Mouse (Mus musculus) MEL (cell line): ENCODE data around the gene Iqsec1. TPM values are rescaled to one million over a fixed set of nuclear protein-coding genes. Genes with fewer than 3 reads are reported as not detected.

Experiments
- DNase-seq: peaks from one replicate; pipeline ENCODE4 v3.0.0; 2011; ENCODE audit warnings: low read depth, low spot score
- H3K27ac ChIP-seq: 2 replicates; pipeline ENCODE4 v1.5.1; 2012; ENCODE audit warnings: low read depth, mild to moderate bottlenecking, control low read depth, low read length, moderate library complexity; ENCODE audit not compliant: control insufficient read depth
- H3K27me3 ChIP-seq, 2 experiments: fragments of 150-350 bp in 1 of 2; sonication (generic) in 1 of 2; 2 replicates each; pipeline ENCODE4 v1.6.1; 2012; ENCODE audit warnings: low read length in 2 of 2, mild to moderate bottlenecking in 2 of 2, improper control_type of control experiment in 1 of 2, moderate library complexity in 1 of 2; ENCODE audit not compliant: insufficient read depth in 2 of 2, control insufficient read depth in 1 of 2
- H3K36me3 ChIP-seq, 2 experiments: 2 replicates each; pipeline ENCODE4 v1.6.1; 2012 to 2014; ENCODE audit warnings: low read length in 2 of 2, improper control_type of control experiment in 1 of 2, inconsistent platforms in 1 of 2, mild to moderate bottlenecking in 1 of 2; ENCODE audit not compliant: insufficient read depth in 2 of 2, control insufficient read depth in 1 of 2
- H3K4me1 ChIP-seq, 2 experiments: fragments of 150-350 bp in 1 of 2; sonication (generic) in 1 of 2; 2 replicates each; pipeline ENCODE4 v1.6.1; 2012; ENCODE audit warnings: low read length in 2 of 2, improper control_type of control experiment in 1 of 2, mild to moderate bottlenecking in 1 of 2; ENCODE audit not compliant: insufficient read depth in 2 of 2, control insufficient read depth in 1 of 2
- H3K4me3 ChIP-seq, 2 experiments: fragments of 150-350 bp in 1 of 2; sonication (generic) in 1 of 2; 2 replicates each; pipeline ENCODE4 v1.5.1; 2012; ENCODE audit warnings: low read depth in 2 of 2, low read length in 2 of 2, mild to moderate bottlenecking in 2 of 2, moderate library complexity in 2 of 2, control low read depth in 1 of 2, improper control_type of control experiment in 1 of 2; ENCODE audit not compliant: control insufficient read depth in 1 of 2, insufficient read depth in 1 of 2
- H3K79me2 ChIP-seq: 2 replicates; pipeline ENCODE4 v1.6.1; 2012; ENCODE audit warnings: mild to moderate bottlenecking, low read length, moderate library complexity; ENCODE audit not compliant: control insufficient read depth, poor library complexity, insufficient read depth
- H3K9ac ChIP-seq: 2 replicates; pipeline ENCODE4 v1.6.1; 2012; ENCODE audit warnings: low read depth, mild to moderate bottlenecking, control low read depth, low read length, moderate library complexity; ENCODE audit not compliant: control insufficient read depth, poor library complexity, severe bottlenecking
- H3K9me3 ChIP-seq: fragments of 150-350 bp; sonication (generic); replicated peaks from 2 replicates; pipeline ENCODE4 v1.6.1; 2012; ENCODE audit warnings: mild to moderate bottlenecking, low read length, improper control_type of control experiment, moderate library complexity; ENCODE audit not compliant: insufficient read depth
- BHLHE40 ChIP-seq: IDR thresholded peaks from 2 replicates; pipeline ENCODE4 v1.6.1; 2012; ENCODE audit warnings: low read depth, mild to moderate bottlenecking, inconsistent platforms, low read length, improper control_type of control experiment, borderline replicate concordance
- CHD2 ChIP-seq: IDR thresholded peaks from 2 replicates; pipeline ENCODE4 v1.6.1; 2011; ENCODE audit warnings: low read length, improper control_type of control experiment
- CTCF ChIP-seq, 3 experiments: IDR thresholded peaks in 2 of 3; conservative IDR thresholded peaks in 1 of 3; 2 replicates each; pipeline ENCODE4 v1.5.1; 2011 to 2012; ENCODE audit warnings: low read length in 3 of 3, low read depth in 2 of 3, mild to moderate bottlenecking in 2 of 3, improper control_type of control experiment in 1 of 3, inconsistent platforms in 1 of 3, mixed read lengths in 1 of 3, moderate library complexity in 1 of 3; ENCODE audit not compliant: control insufficient read depth in 1 of 3, insufficient read depth in 1 of 3, poor library complexity in 1 of 3, severe bottlenecking in 1 of 3
- E2F4 ChIP-seq: IDR thresholded peaks from 2 replicates; pipeline ENCODE4 v1.6.1; 2011; ENCODE audit warnings: low read depth, low read length, improper control_type of control experiment, borderline replicate concordance
- HCFC1 ChIP-seq: IDR thresholded peaks from 2 replicates; pipeline ENCODE4 v1.6.1; 2012; ENCODE audit warnings: low read depth, mild to moderate bottlenecking, inconsistent platforms, low read length, improper control_type of control experiment, moderate library complexity
- JUND ChIP-seq: IDR thresholded peaks from 2 replicates; pipeline ENCODE4 v1.6.1; 2011; ENCODE audit warnings: low read depth, mild to moderate bottlenecking, improper control_type of control experiment, low read length
- MEF2A ChIP-seq: IDR thresholded peaks from 2 replicates; pipeline ENCODE4 v1.6.1; 2014; ENCODE audit warnings: low read depth, mild to moderate bottlenecking, inconsistent platforms, low read length, improper control_type of control experiment; ENCODE audit not compliant: poor library complexity, insufficient replicate concordance, severe bottlenecking; ENCODE audit errors: extremely low read depth
- MYB ChIP-seq: IDR thresholded peaks from 2 replicates; pipeline ENCODE4 v1.6.1; 2011; ENCODE audit warnings: mild to moderate bottlenecking, low read depth, low read length, improper control_type of control experiment
- MYC ChIP-seq: IDR thresholded peaks from 2 replicates; pipeline ENCODE4 v1.6.1; 2011; ENCODE audit warnings: low read depth, mild to moderate bottlenecking, low read length, improper control_type of control experiment, moderate library complexity
- NELFE ChIP-seq: IDR thresholded peaks from 2 replicates; pipeline ENCODE4 v1.6.1; 2011; ENCODE audit warnings: low read depth, low read length, improper control_type of control experiment
- SIN3A ChIP-seq: IDR thresholded peaks from 2 replicates; pipeline ENCODE4 v1.6.1; 2012; ENCODE audit warnings: low read length, improper control_type of control experiment, inconsistent platforms
- SMC3 ChIP-seq: IDR thresholded peaks from 2 replicates; pipeline ENCODE4 v1.6.1; 2011; ENCODE audit warnings: low read depth, low read length, improper control_type of control experiment
- ZMIZ1 ChIP-seq: IDR thresholded peaks from 2 replicates; pipeline ENCODE4 v1.6.1; 2012; ENCODE audit warnings: low read depth, mild to moderate bottlenecking, inconsistent platforms, low read length, improper control_type of control experiment, moderate library complexity
- polyA plus RNA-seq, 2 experiments: library from polyadenylated mRNA; stranded (reverse) in 1 of 2; unstranded in 1 of 2; fragments of >175 nt in 1 of 2; fragments of >200 nt in 1 of 2; gene quantifications; 2 replicates each; pipeline versions ENCODE4 v1.2.1 to v1.2.4; 2012; ENCODE audit warnings: low replicate concordance in 2 of 2, low read depth in 1 of 2; ENCODE audit not compliant: insufficient read length in 2 of 2, insufficient read depth in 1 of 2, missing spikeins in 1 of 2
- total RNA-seq: library from RNA; depleted of rRNA; stranded (reverse); fragments of 300-350 nt; gene quantifications from 2 replicates; pipeline ENCODE4 v1.2.3, GENCODE M21; 2012

Iqsec1 gene
- total and polyA plus RNA-seq, 3 experiments = 14.8 to 73.4 (median 30.8) TPM

DNA sequence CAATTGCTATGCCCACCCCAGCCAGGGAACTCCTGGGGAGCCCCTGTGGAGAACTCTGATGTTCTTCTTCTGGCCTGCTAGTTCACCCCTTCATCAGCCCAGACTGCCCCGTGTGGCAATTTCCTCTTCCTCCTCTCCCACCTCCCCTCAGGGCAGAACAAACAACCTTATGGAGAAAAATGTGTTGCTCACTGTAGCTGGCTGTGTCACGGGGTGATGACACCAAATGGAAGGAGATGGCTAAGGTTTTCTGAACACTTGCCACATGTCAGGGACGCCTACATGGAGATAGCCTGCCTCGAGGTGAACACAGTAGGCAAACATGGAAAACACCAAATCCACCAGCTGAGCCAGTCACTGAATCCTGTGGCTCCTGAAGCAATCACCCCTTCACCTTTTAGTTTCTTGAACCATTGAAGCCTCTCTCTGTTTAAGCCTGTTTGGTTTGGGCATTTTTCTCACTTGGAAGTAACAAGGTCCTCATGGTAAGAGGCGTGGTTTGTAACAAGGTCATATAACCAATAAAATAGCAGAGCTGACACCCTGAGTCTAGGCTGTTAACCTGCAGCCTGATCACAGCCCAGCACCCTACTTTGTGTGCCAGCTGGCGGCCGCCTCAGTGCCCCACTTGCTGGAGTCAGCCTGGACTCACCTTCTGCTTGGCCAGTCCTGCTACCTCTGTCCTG, 233.4 kb downstream of the Iqsec1 start:
- no peak overlapping the region for H3K4me3 ChIP-seq
- no peak overlapping the region for H3K9ac ChIP-seq

DNA sequence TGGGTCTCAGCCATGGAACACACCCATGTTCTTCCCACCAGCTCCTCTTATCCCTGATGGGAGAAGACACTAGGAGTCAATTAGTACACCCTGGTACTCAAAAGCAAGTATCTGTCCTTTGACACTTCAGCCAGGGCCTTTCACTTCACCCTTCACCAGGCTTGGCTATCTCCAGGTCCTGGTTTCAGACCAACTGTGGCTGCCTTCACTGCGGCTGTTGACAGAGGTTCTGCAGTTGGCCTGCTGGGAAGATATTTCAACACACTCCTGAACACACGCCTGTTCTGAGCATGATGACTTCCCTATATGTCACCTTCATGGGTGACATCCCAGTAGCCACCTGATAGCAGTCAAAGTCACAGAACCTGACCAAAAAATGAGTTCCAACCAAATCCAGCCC, 234.4 kb downstream of the Iqsec1 start:
- Histone ChIP-seq H3K27me3 (no peaks in the 10 kb centered on the region), H3K36me3 (peaks cover 0 to 35% of the 10 kb centered on the region in 2 experiments; a peak in 2 of 4 replicates), H3K9me3 (no peaks in the 10 kb centered on the region), H3K27ac (no peak overlapping the region), H3K9ac (no peak overlapping the region), H3K4me1 (peaks cover 29 to 42% of the 10 kb centered on the region in 2 experiments), H3K79me2 (no peaks in the 10 kb centered on the region; the same call in 1 of the 2 replicates), H3K4me3 (no peak overlapping the region)
- TF ChIP-seq MEF2A (no peak), NELFE (no peak), JUND (no peak), MYC (no peak)
- no peak for DNase-seq

More for the DNA sequence above, 233.4 kb downstream of the Iqsec1 start:
- Histone ChIP-seq H3K36me3 (peaks cover 0 to 34% of the 10 kb centered on the region in 2 experiments; a peak in 2 of 4 replicates), H3K9me3 (no peaks in the 10 kb centered on the region), H3K79me2 (no peaks in the 10 kb centered on the region; the same call in 1 of the 2 replicates), H3K27me3 (no peaks in the 10 kb centered on the region), H3K4me1 (peaks cover 25 to 43% of the 10 kb centered on the region in 2 experiments), H3K27ac (no peak overlapping the region)
- TF ChIP-seq HCFC1 (no peak), MYB (no peak), MYC (no peak), CHD2 (no peak), BHLHE40 (no peak), E2F4 (no peak), SMC3 (no peak), SIN3A (no peak)
- TF ChIP-seq, all 39 proteins: peak for 0
- DNase-seq = no peak

GRCm38 (mm10) chr6:90753656-90754055, 234.8 kb downstream of the Iqsec1 start:
- Histone ChIP-seq H3K27ac (no peak overlapping the region), H3K79me2 (no peaks in the 10 kb centered on the region; the same call in 1 of the 2 replicates), H3K4me3 (no peak overlapping the region), H3K9me3 (no peaks in the 10 kb centered on the region), H3K4me1 (peaks cover 32 to 43% of the 10 kb centered on the region in 2 experiments), H3K36me3 (peaks cover 0 to 38% of the 10 kb centered on the region in 2 experiments; a peak in 2 of 4 replicates), H3K9ac (no peak overlapping the region), H3K27me3 (no peaks in the 10 kb centered on the region)
- TF ChIP-seq ZMIZ1 (no peak), CTCF (IDR thresholded peaks at IDR 0.05 in 2 of 3, conservative IDR thresholded peaks at IDR 0.05 in 1 of 3; ENCODE audit: control insufficient read depth in 1 of 3, insufficient read depth in 1 of 3, low read depth in 2 of 3, low read length in 3 of 3, poor library complexity in 1 of 3, severe bottlenecking in 1 of 3) (no peak)
- DNase-seq = no peak
